Mouse (Mus musculus) lung, adult 2 months (tissue): ENCODE measurements around the gene Tmc4.

Experiments used
- CTCF ChIP-seq: fragments of 200-500 bp; IDR thresholded peaks from 2 replicates; pipeline ENCODE4 v1.5.1; 2011; ENCODE audit warnings: mild to moderate bottlenecking, low read length, control low read depth; ENCODE audit not compliant: insufficient read depth
- POLR2A ChIP-seq: fragments of 200-500 bp; IDR thresholded peaks from 2 replicates; pipeline ENCODE4 v1.6.1; 2011; ENCODE audit warnings: low read depth, mild to moderate bottlenecking, control low read depth, low read length, borderline replicate concordance; ENCODE audit errors: extremely low read depth

DNA sequence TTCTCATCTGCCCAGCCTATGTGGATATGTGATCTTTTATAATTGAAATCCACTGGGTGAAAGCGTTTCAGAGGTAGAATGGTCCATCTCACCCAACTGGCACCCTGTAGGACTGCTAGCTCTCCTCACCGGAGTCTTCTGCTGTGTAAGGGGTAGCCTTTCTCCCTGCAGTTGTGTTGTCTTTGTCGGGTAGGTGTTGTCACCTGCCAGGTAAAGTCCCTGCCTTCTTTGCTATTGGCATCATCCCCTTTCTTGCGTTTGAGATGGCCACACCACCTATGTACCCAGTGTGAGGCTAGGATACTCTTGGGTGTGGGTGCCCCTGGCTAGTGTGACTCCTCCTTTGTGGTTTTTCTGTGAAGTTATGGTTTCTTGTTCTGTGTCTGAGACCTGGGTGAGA is 30.7 kb downstream of the Tmc4 start:
- TF ChIP-seq CTCF (no peak), POLR2A (no peak)
